In the genomic region with DNA sequence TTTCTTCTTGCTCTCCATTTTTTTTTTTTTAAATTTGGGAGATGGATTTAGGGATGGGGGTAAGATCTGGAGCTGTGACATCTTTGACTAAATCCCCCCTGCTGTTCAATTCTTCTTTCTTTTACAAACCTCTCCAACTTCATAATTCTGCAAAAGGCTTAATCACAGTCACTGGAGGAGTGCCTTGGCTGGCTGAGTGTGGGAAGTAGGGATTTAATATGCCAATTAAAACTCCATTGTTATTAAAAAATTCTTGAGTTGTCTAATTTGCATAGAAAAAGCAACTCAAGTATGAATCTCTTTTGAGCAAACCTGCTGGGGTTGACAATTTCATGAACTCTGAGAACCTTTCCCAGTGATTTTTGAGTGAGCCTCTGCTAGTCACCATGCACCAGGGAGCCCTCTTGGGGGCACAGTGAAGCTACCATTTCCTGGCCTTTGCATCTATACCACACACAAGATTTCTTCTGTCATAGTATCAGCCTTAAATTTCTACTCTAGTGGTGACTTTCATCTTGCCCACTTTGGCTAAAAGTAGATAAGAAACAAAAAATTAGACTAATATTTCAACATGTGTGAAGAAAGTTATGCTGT, we compare ENCODE assay signal across 22 mouse cellular contexts.
DNase-seq lines count a peak whose midpoint lies in the region; ATAC-seq and TF ChIP-seq lines count a peak whose summit lies in the region.
"Had no signal": no experiment of that assay in that cellular context is flagged by ENCODE, and none has a peak within 500 bp of the region (broad histone marks: within the 10 kb centered on the region; RNA-seq: fewer than 3 reads in every experiment).

No protein-coding gene starts in this region.

- 0 out of 2 replicates have a peak, but pooled peaks have one; percentile 30 for ATAC-seq in forebrain, embryonic 12.5 days (ENCODE audit: low FRiP score)
- ATAC-seq in forebrain, embryonic 13.5 days, result no peak
- peak; percentile 31; the same call in 1 of the 2 replicates for ATAC-seq in midbrain, embryonic 14.5 days (ENCODE audit: low FRiP score, low TSS enrichment)
- no peak for ATAC-seq in midbrain, embryonic 16.5 days
- ATAC-seq: activated CD4-positive, CD25-positive, alpha-beta regulatory T cell, adult 4 months; lung, postnatal 0 days had no signal

- H3K4me2 ChIP-seq in forebrain, embryonic 12.5 days, result no peak overlapping the region
- no peak overlapping the region for H3K4me2 ChIP-seq in forebrain, embryonic 13.5 days
- no peak overlapping the region for H3K4me2 ChIP-seq in midbrain, embryonic 14.5 days (ENCODE audit: low read length)
- no peak overlapping the region for H3K4me2 ChIP-seq in midbrain, embryonic 16.5 days (ENCODE audit: low read length)
- H3K4me2 ChIP-seq: heart, embryonic 13.5 days; hindbrain, embryonic 12.5 days had no signal

- no peak for TF ChIP-seq CTCF in brain, embryonic 14.5 days (IDR thresholded peaks at IDR 0.05; ENCODE audit: borderline replicate concordance, extremely low read depth, insufficient read depth, insufficient read length)

- peak; percentile 30 for DNase-seq in midbrain, embryonic 14.5 days
- DNase-seq in brain, embryonic 14.5 days (ENCODE audit: low read depth), result peak; percentile 69
- peak; percentile 2 for DNase-seq in telencephalon, adult 2 months (ENCODE audit: low read depth, low spot score)
- no peak for DNase-seq in spleen, postnatal 10 days (ENCODE audit: low spot score in 2 of 2)
- DNase-seq: adrenal gland, adult 8-10 months; cerebellum, adult 9-10 months; gastrocnemius, postnatal 36 days; heart, adult 2 months; heart, postnatal 14 days; kidney, adult 8-10 months; kidney, postnatal 10 days; thymus, postnatal 14 days had no signal

- H3K4me3 ChIP-seq in forebrain, embryonic 12.5 days (replicated peaks), result no peak overlapping the region
- no peak overlapping the region for H3K4me3 ChIP-seq in forebrain, embryonic 13.5 days
- H3K4me3 ChIP-seq in midbrain, embryonic 14.5 days (replicated peaks; ENCODE audit: low read depth, low read length), result no peak overlapping the region
- H3K4me3 ChIP-seq in midbrain, embryonic 16.5 days (ENCODE audit: low read depth, low read length), result no peak overlapping the region
- H3K4me3 ChIP-seq: heart, adult 2 months; heart, embryonic 13.5 days; hindbrain, embryonic 12.5 days had no signal

- no peak overlapping the region for H3K27ac ChIP-seq in forebrain, embryonic 12.5 days
- no peak overlapping the region for H3K27ac ChIP-seq in forebrain, embryonic 13.5 days
- H3K27ac ChIP-seq in midbrain, embryonic 14.5 days (replicated peaks; ENCODE audit: low read depth, low read length), result no peak overlapping the region
- H3K27ac ChIP-seq in midbrain, embryonic 16.5 days (ENCODE audit: low read length), result no peak overlapping the region
- H3K27ac ChIP-seq: heart, adult 2 months; heart, embryonic 13.5 days; hindbrain, embryonic 12.5 days; macrophage; stomach, postnatal 0 days had no signal

- 0 out of 2 replicates have a peak, but pooled peaks cover 5% of the 10 kb centered on the region for H3K4me1 ChIP-seq in forebrain, embryonic 12.5 days
- no peaks in the 10 kb centered on the region for H3K4me1 ChIP-seq in forebrain, embryonic 13.5 days
- H3K4me1 ChIP-seq in midbrain, embryonic 14.5 days (ENCODE audit: control insufficient read depth, insufficient read depth, low read length), result no peaks in the 10 kb centered on the region
- no peaks in the 10 kb centered on the region; the same call in 1 of the 2 replicates for H3K4me1 ChIP-seq in midbrain, embryonic 16.5 days (ENCODE audit: control insufficient read depth, insufficient read depth, low read length)
- H3K4me1 ChIP-seq: heart, embryonic 13.5 days; hindbrain, embryonic 12.5 days had no signal

- no peak for TF ChIP-seq POLR2A in brain, embryonic 14.5 days (IDR thresholded peaks at IDR 0.05; ENCODE audit: borderline replicate concordance, extremely low read depth, insufficient read depth, insufficient read length, poor library complexity, severe bottlenecking)

- no peak overlapping the region for H3K9ac ChIP-seq in forebrain, embryonic 12.5 days
- no peak overlapping the region for H3K9ac ChIP-seq in forebrain, embryonic 13.5 days
- no peak overlapping the region for H3K9ac ChIP-seq in midbrain, embryonic 14.5 days (replicated peaks; ENCODE audit: low read length)
- H3K9ac ChIP-seq in midbrain, embryonic 16.5 days (ENCODE audit: low read depth, low read length), result no peak overlapping the region
- H3K9ac ChIP-seq: heart, embryonic 13.5 days; hindbrain, embryonic 12.5 days had no signal

- no peaks in the 10 kb centered on the region for H3K36me3 ChIP-seq in forebrain, embryonic 12.5 days (replicated peaks)
- no peaks in the 10 kb centered on the region for H3K36me3 ChIP-seq in forebrain, embryonic 13.5 days (ENCODE audit: poor library complexity, severe bottlenecking)
- H3K36me3 ChIP-seq in midbrain, embryonic 14.5 days (ENCODE audit: control insufficient read depth, insufficient read depth, low read length), result no peaks in the 10 kb centered on the region
- no peaks in the 10 kb centered on the region for H3K36me3 ChIP-seq in midbrain, embryonic 16.5 days (ENCODE audit: control insufficient read depth, insufficient read depth, low read length)
- H3K36me3 ChIP-seq: G1E; heart, embryonic 13.5 days; hindbrain, embryonic 12.5 days had no signal

- no peaks in the 10 kb centered on the region for H3K9me3 ChIP-seq in forebrain, embryonic 12.5 days
- no peaks in the 10 kb centered on the region for H3K9me3 ChIP-seq in forebrain, embryonic 13.5 days (replicated peaks)
- no peaks in the 10 kb centered on the region for H3K9me3 ChIP-seq in midbrain, embryonic 14.5 days (ENCODE audit: control insufficient read depth, low read length)
- no peaks in the 10 kb centered on the region for H3K9me3 ChIP-seq in midbrain, embryonic 16.5 days (replicated peaks; ENCODE audit: control insufficient read depth, low read length, poor library complexity, severe bottlenecking)
- H3K9me3 ChIP-seq: G1E; heart, embryonic 13.5 days; hindbrain, embryonic 12.5 days had no signal

- no peaks in the 10 kb centered on the region for H3K27me3 ChIP-seq in forebrain, embryonic 12.5 days
- H3K27me3 ChIP-seq in forebrain, embryonic 13.5 days, result no peaks in the 10 kb centered on the region
- H3K27me3 ChIP-seq in midbrain, embryonic 14.5 days (ENCODE audit: control insufficient read depth, insufficient read depth, low read length), result no peaks in the 10 kb centered on the region
- no peaks in the 10 kb centered on the region for H3K27me3 ChIP-seq in midbrain, embryonic 16.5 days (ENCODE audit: control insufficient read depth, insufficient read depth, low read depth, low read length)
- H3K27me3 ChIP-seq: heart, embryonic 13.5 days; hindbrain, embryonic 12.5 days had no signal

Comparison
In these comparisons a context has a peak if more than half of its experiments do, and no peak if none do; other contexts are left out.
1. ATAC-seq: peak in forebrain, embryonic 12.5 days (single experiment) and midbrain, embryonic 14.5 days (single experiment); none in forebrain, embryonic 13.5 days (single experiment) and midbrain, embryonic 16.5 days (single experiment).
2. DNase-seq: peak in midbrain, embryonic 14.5 days (single experiment), brain, embryonic 14.5 days (single experiment) and telencephalon, adult 2 months (single experiment); none in spleen, postnatal 10 days (0 of 2).